ENCODE assay signal across 8 mouse cellular contexts in the genomic region with DNA sequence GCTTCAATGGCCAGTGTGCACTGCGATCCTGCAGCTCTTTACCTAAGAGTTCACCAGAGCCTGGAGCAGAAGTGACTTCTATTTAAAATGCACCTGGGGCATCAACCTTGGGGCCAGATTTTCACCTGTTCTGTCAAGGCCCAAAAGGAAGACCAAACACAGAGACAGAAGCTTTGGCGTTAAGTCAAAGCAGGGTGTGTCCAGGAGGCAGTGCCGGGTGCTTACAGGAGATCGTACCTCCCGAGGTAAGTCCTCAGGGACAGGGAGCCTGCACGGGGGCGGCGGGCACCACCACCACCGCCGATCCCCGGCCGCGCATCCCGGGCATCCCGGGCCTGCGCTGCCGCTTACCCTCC. TPM values are rescaled to one million over a fixed set of nuclear protein-coding genes. Genes with fewer than 3 reads are reported as not detected.
A peak's percentile ranks its signal among the peaks of the same experiment; 100 is the strongest.
DNase-seq lines count a peak whose midpoint lies in the region; ATAC-seq and TF ChIP-seq lines count a peak whose summit lies in the region.

No protein-coding gene starts in this region.

- 0% methylated on average over 17 of the region's 17 CpGs for WGBS in heart, embryonic 12.5 days
- WGBS in forebrain, embryonic 11.5 days: 0% methylated on average over 17 of the region's 17 CpGs
- WGBS in liver, embryonic 14.5 days (ENCODE audit: insufficient replicate concordance): under 1% methylated on average over 17 of the region's 17 CpGs

- peaks cover 5% of the 10 kb centered on the region; the same call in 1 of the 2 replicates for H3K27me3 ChIP-seq in heart, embryonic 12.5 days (replicated peaks)
- no peaks in the 10 kb centered on the region for H3K27me3 ChIP-seq in ES-Bruce4 (ENCODE audit: control insufficient read depth, insufficient read depth, low read length, poor library complexity, severe bottlenecking)
- H3K27me3 ChIP-seq in forebrain, embryonic 11.5 days (ENCODE audit: control insufficient read depth, insufficient read depth, low read length): no peaks in the 10 kb centered on the region
- no peaks in the 10 kb centered on the region; the same call in 1 of the 2 replicates for H3K27me3 ChIP-seq in liver, embryonic 14.5 days (ENCODE audit: control insufficient read depth, insufficient read depth, low read length)

- no peak for TF ChIP-seq EP300 in ES-Bruce4 (IDR thresholded peaks at IDR 0.05; ENCODE audit: insufficient read depth, low read depth, low read length)
- TF ChIP-seq EP300 in liver, embryonic 14.5 days (IDR thresholded peaks at IDR 0.05; ENCODE audit: low read depth): no peak

- H3K27ac ChIP-seq in heart, embryonic 12.5 days (ENCODE audit: poor library complexity, severe bottlenecking): peak overlapping the region; percentile 92
- H3K27ac ChIP-seq in ES-Bruce4 (ENCODE audit: insufficient read depth, low read length): no peak overlapping the region
- peak overlapping the region; percentile 74 for H3K27ac ChIP-seq in forebrain, embryonic 11.5 days (ENCODE audit: low read depth, low read length)
- H3K27ac ChIP-seq in liver, embryonic 14.5 days: no peak overlapping the region; the same call in 1 of the 2 replicates

- TF ChIP-seq POLR2A in ES-Bruce4 (IDR thresholded peaks at IDR 0.05; ENCODE audit: insufficient read depth, low read length): no peak

- H3K9me3 ChIP-seq in heart, embryonic 12.5 days (replicated peaks): no peaks in the 10 kb centered on the region
- no peaks in the 10 kb centered on the region for H3K9me3 ChIP-seq in ES-Bruce4 (replicated peaks; ENCODE audit: control insufficient read depth, insufficient read depth, low read length, poor library complexity, severe bottlenecking)
- no peaks in the 10 kb centered on the region for H3K9me3 ChIP-seq in forebrain, embryonic 11.5 days (ENCODE audit: control insufficient read depth, low read length)
- H3K9me3 ChIP-seq in liver, embryonic 14.5 days (ENCODE audit: control insufficient read depth, low read length): no peaks in the 10 kb centered on the region

- peak overlapping the region; percentile 94 for H3K9ac ChIP-seq in heart, embryonic 12.5 days
- peak overlapping the region; percentile 94 for H3K9ac ChIP-seq in ES-Bruce4 (ENCODE audit: low read depth, poor library complexity, severe bottlenecking)
- H3K9ac ChIP-seq in forebrain, embryonic 11.5 days (ENCODE audit: low read length): peak overlapping the region; percentile 89
- peak overlapping the region; percentile 71 for H3K9ac ChIP-seq in liver, embryonic 14.5 days (replicated peaks)

- H3K4me2 ChIP-seq in heart, embryonic 12.5 days: peak overlapping the region; percentile 97
- peak overlapping the region; percentile 73 for H3K4me2 ChIP-seq in forebrain, embryonic 11.5 days (ENCODE audit: low read depth, low read length, severe bottlenecking)
- H3K4me2 ChIP-seq in liver, embryonic 14.5 days (ENCODE audit: low read depth): peak overlapping the region; percentile 68

- H3K4me3 ChIP-seq in heart, embryonic 12.5 days: peak overlapping the region; percentile 95
- peak overlapping the region; percentile 100 for H3K4me3 ChIP-seq in ES-Bruce4 (ENCODE audit: low read depth, low read length)
- H3K4me3 ChIP-seq in forebrain, embryonic 11.5 days (ENCODE audit: low read depth, low read length): peak overlapping the region; percentile 91
- H3K4me3 ChIP-seq in liver, embryonic 14.5 days (ENCODE audit: insufficient read depth in 1 of 2, low read depth in 2 of 2, low read length in 2 of 2): peak overlapping the region; percentile 78 to 79

- ATAC-seq in heart, embryonic 12.5 days (ENCODE audit: insufficient number of reproducible peaks, low FRiP score): no peak
- ATAC-seq in forebrain, embryonic 11.5 days (replicated peaks; ENCODE audit: low FRiP score): no peak; the same call in 1 of the 2 replicates
- peak; percentile 49 for ATAC-seq in liver, embryonic 14.5 days (ENCODE audit: insufficient read depth)
- no peak for ATAC-seq in monocyte, adult 5-6 weeks (replicated peaks; ENCODE audit: insufficient number of reproducible peaks, low FRiP score, low TSS enrichment, poor library complexity, severe bottlenecking)

- DNase-seq in heart, adult 11 months: no peak
- DNase-seq in forebrain, embryonic 11.5 days (ENCODE audit: low spot score): no peak
- DNase-seq in liver, embryonic 14.5 days (ENCODE audit: low read depth in 3 of 3, low spot score in 3 of 3): peak in 1 of 3 experiments; percentile 36
- no peak for DNase-seq in adrenal gland, adult (ENCODE audit: inconsistent age in 2 of 2, low spot score in 1 of 2)
- DNase-seq in layer of hippocampus, postnatal 36 days: no peak

- peaks cover 10% of the 10 kb centered on the region; the same call in 1 of the 2 replicates for H3K4me1 ChIP-seq in heart, embryonic 12.5 days (replicated peaks)
- H3K4me1 ChIP-seq in ES-Bruce4 (ENCODE audit: control insufficient read depth, insufficient read depth, low read length): no peaks in the 10 kb centered on the region
- H3K4me1 ChIP-seq in forebrain, embryonic 11.5 days (replicated peaks; ENCODE audit: control insufficient read depth, insufficient read depth, low read length): peaks cover 5% of the 10 kb centered on the region; the same call in 1 of the 2 replicates
- H3K4me1 ChIP-seq in liver, embryonic 14.5 days (replicated peaks; ENCODE audit: control insufficient read depth in 2 of 2, insufficient read depth in 2 of 2, low read length in 1 of 2): peaks cover 11 to 19% of the 10 kb centered on the region in 2 experiments

- H3K36me3 ChIP-seq in heart, embryonic 12.5 days: no peaks in the 10 kb centered on the region
- peaks cover 6% of the 10 kb centered on the region; the same call in 1 of the 2 replicates for H3K36me3 ChIP-seq in ES-Bruce4 (ENCODE audit: control insufficient read depth, insufficient read depth, low read length, poor library complexity, severe bottlenecking)
- H3K36me3 ChIP-seq in forebrain, embryonic 11.5 days (ENCODE audit: control insufficient read depth, insufficient read depth, low read length): no peaks in the 10 kb centered on the region
- H3K36me3 ChIP-seq in liver, embryonic 14.5 days (replicated peaks; ENCODE audit: control insufficient read depth, insufficient read depth, low read depth): no peaks in the 10 kb centered on the region; the same call in 1 of the 2 replicates

- no peak for TF ChIP-seq CTCF in ES-Bruce4 (IDR thresholded peaks at IDR 0.05; ENCODE audit: low read depth, low read length)
- TF ChIP-seq CTCF in liver, embryonic 14.5 days (IDR thresholded peaks at IDR 0.05; ENCODE audit: low read depth): no peak

RNA-seq across cellular contexts. Expression of a gene that starts 0.5 kb away (rescaled TPM):
- polyA plus RNA-seq in heart, embryonic 12.5 days (2016; fragmentation: Nextera tagmentation; extraction: Ambion mirVana): 37.0 and 44.8 TPM in 2 replicates
- 61.7 and 63.3 TPM in 2 replicates for polyA plus RNA-seq in ES-Bruce4 (2011; ENCODE audit: insufficient read depth, insufficient read length, low read depth, missing spikeins)
- polyA plus RNA-seq in forebrain, embryonic 11.5 days (2014; fragmentation: Nextera tagmentation; extraction: Ambion mirVana): 82.8 and 86.8 TPM in 2 replicates
- polyA plus RNA-seq in liver, embryonic 14.5 days (2012; rRNA removed): 15.3 and 23.6 TPM in 2 replicates
- 12.4 and 15.7 TPM in 2 replicates for polyA plus RNA-seq in liver, embryonic 14.5 days (2014; fragmentation: Nextera tagmentation; extraction: Ambion mirVana)
- 10 to 100 TPM; 77.7 to 81.5 TPM for total RNA-seq in layer of hippocampus, postnatal 36 days (2021)
- total RNA-seq in monocyte, adult 5-6 weeks (2017): 41.8 to 59.6 TPM (median 48.1 TPM) in 3 replicates

RNA-seq across cellular contexts. Expression of a gene that starts 47.2 kb away (rescaled TPM):
- polyA plus RNA-seq in heart, embryonic 12.5 days (2016; fragmentation: Nextera tagmentation; extraction: Ambion mirVana): 2.6 and 2.7 TPM in 2 replicates
- polyA plus RNA-seq in ES-Bruce4 (2011; ENCODE audit: insufficient read depth, insufficient read length, low read depth, missing spikeins): 0.54 TPM in 1 of 2 replicates, not detected in the other
- polyA plus RNA-seq in forebrain, embryonic 11.5 days (2014; fragmentation: Nextera tagmentation; extraction: Ambion mirVana): 2.9 and 3.2 TPM in 2 replicates
- 5.4 and 8.6 TPM in 2 replicates for polyA plus RNA-seq in liver, embryonic 14.5 days (2012; rRNA removed)
- 15.2 and 15.9 TPM in 2 replicates for polyA plus RNA-seq in liver, embryonic 14.5 days (2014; fragmentation: Nextera tagmentation; extraction: Ambion mirVana)
- total RNA-seq in layer of hippocampus, postnatal 36 days (2021): 1 to 10 TPM; 6.6 to 7.7 TPM
- 45.9 to 101 TPM (median 98.0 TPM) in 3 replicates for total RNA-seq in monocyte, adult 5-6 weeks (2017)

RNA-seq across cellular contexts. Expression of a gene that starts 56.4 kb away (rescaled TPM):
- 1.5 and 1.6 TPM in 2 replicates for polyA plus RNA-seq in heart, embryonic 12.5 days (2016; fragmentation: Nextera tagmentation; extraction: Ambion mirVana)
- 1.2 TPM in 2 replicates for polyA plus RNA-seq in ES-Bruce4 (2011; ENCODE audit: insufficient read depth, insufficient read length, low read depth, missing spikeins)
- 0.80 and 1.3 TPM in 2 replicates for polyA plus RNA-seq in forebrain, embryonic 11.5 days (2014; fragmentation: Nextera tagmentation; extraction: Ambion mirVana)
- polyA plus RNA-seq in liver, embryonic 14.5 days (2012; rRNA removed): 0.38 and 0.59 TPM in 2 replicates
- 0.19 and 0.37 TPM in 2 replicates for polyA plus RNA-seq in liver, embryonic 14.5 days (2014; fragmentation: Nextera tagmentation; extraction: Ambion mirVana)
- 1 to 10 TPM; 7.8 to 7.9 TPM for total RNA-seq in layer of hippocampus, postnatal 36 days (2021)
- 26.1 to 44.3 TPM (median 26.9 TPM) in 3 replicates for total RNA-seq in monocyte, adult 5-6 weeks (2017)

RNA-seq across cellular contexts. Expression of a gene that starts 59.3 kb away (rescaled TPM):
- 11.7 and 12.2 TPM in 2 replicates for polyA plus RNA-seq in heart, embryonic 12.5 days (2016; fragmentation: Nextera tagmentation; extraction: Ambion mirVana)
- polyA plus RNA-seq in ES-Bruce4 (2011; ENCODE audit: insufficient read depth, insufficient read length, low read depth, missing spikeins): 2.5 and 3.3 TPM in 2 replicates
- 4.6 and 5.5 TPM in 2 replicates for polyA plus RNA-seq in forebrain, embryonic 11.5 days (2014; fragmentation: Nextera tagmentation; extraction: Ambion mirVana)
- polyA plus RNA-seq in liver, embryonic 14.5 days (2012; rRNA removed): 16.9 and 24.2 TPM in 2 replicates
- polyA plus RNA-seq in liver, embryonic 14.5 days (2014; fragmentation: Nextera tagmentation; extraction: Ambion mirVana): 51.9 and 56.9 TPM in 2 replicates
- total RNA-seq in layer of hippocampus, postnatal 36 days (2021): 1 to 10 TPM; 2.6 to 3.1 TPM
- 7.6 to 19.3 TPM (median 16.4 TPM) in 3 replicates for total RNA-seq in monocyte, adult 5-6 weeks (2017)

Comparison
In these comparisons a context has a peak if more than half of its experiments do, and no peak if none do; other contexts are left out.
1. H3K27ac ChIP-seq: peak in heart, embryonic 12.5 days (single experiment) and forebrain, embryonic 11.5 days (single experiment); none in ES-Bruce4 (single experiment) and liver, embryonic 14.5 days (single experiment).
2. Peak in every context shown above with its lines, with median percentiles within 50 percentile points of each other: H3K4me2 ChIP-seq, H3K4me3 ChIP-seq and H3K9ac ChIP-seq.